8 mouse cellular contexts compared by ENCODE assay signal in the genomic region with DNA sequence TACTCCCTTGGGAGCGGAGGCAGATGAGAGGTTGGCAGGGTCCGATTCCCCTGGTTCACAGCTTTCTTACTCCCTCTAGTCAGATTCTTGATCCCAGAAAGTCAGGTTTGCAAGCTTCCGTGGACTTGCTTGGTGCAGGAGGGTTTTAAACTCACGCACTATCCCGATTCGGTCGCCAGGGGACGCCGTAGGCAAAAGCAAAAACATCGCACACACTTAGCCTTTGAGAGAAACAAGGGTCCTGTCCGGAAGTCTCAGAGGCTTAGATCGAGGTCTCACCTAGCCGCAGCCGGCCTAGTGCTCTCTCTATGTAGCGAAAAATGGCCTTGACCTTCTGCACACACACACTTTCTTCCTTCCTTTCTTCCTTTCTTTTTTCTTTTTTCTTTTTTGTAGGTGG. TPM values are rescaled to one million over a fixed set of nuclear protein-coding genes. Genes with fewer than 3 reads are reported as not detected.
A peak's percentile ranks its signal among the peaks of the same experiment; 100 is the strongest.
DNase-seq lines count a peak whose midpoint lies in the region; ATAC-seq and TF ChIP-seq lines count a peak whose summit lies in the region.

No protein-coding gene starts in this region.

- WGBS in midbrain, postnatal 0 days: 4% methylated on average over 15 of the region's 15 CpGs

- peak; percentile 91 for TF ChIP-seq CTCF in midbrain, postnatal 0 days (IDR thresholded peaks at IDR 0.05)

- no peak for ATAC-seq in midbrain, postnatal 0 days (ENCODE audit: low FRiP score)

- no peak overlapping the region for H3K9ac ChIP-seq in ES-E14 (ENCODE audit: insufficient read depth, low read depth, low read length, poor library complexity, severe bottlenecking)
- no peak overlapping the region for H3K9ac ChIP-seq in midbrain, postnatal 0 days (replicated peaks; ENCODE audit: low read length, poor library complexity, severe bottlenecking)

- H3K27ac ChIP-seq in ES-E14 (ENCODE audit: insufficient read depth, low read depth, low read length, poor library complexity, severe bottlenecking): no peak overlapping the region
- H3K27ac ChIP-seq in midbrain, postnatal 0 days (ENCODE audit: low read depth, low read length): no peak overlapping the region

- H3K9me3 ChIP-seq in ES-E14 (ENCODE audit: control insufficient read depth, insufficient read depth, low read depth, low read length): no peaks in the 10 kb centered on the region
- H3K9me3 ChIP-seq in midbrain, postnatal 0 days (ENCODE audit: low read length): no peaks in the 10 kb centered on the region

- in situ Hi-C loops in ES-E14 (cut with MboI; ENCODE audit: low sequenced_read_pairs in 2 of 2, unreplicated experiment in 2 of 2): no loop called here

- no peak overlapping the region for H3K4me3 ChIP-seq in ES-E14 (ENCODE audit: insufficient read depth in 1 of 2, low read depth in 1 of 2, low read length in 2 of 2, poor library complexity in 1 of 2, severe bottlenecking in 1 of 2)
- no peak overlapping the region for H3K4me3 ChIP-seq in midbrain, postnatal 0 days (ENCODE audit: low read depth, low read length)

- no peaks in the 10 kb centered on the region; a peak in 1 of 4 replicates for H3K4me1 ChIP-seq in ES-E14 (ENCODE audit: control insufficient read depth in 2 of 2, insufficient read depth in 2 of 2, low read length in 2 of 2, poor library complexity in 1 of 2)
- H3K4me1 ChIP-seq in midbrain, postnatal 0 days (ENCODE audit: insufficient read depth, low read length): peaks cover 8% of the 10 kb centered on the region; the same call in 1 of the 2 replicates

- peak; percentile 51 to 61 for DNase-seq in left cerebral cortex, adult 18-20 months (ENCODE audit: low spot score in 2 of 2)
- DNase-seq in left cerebral cortex, adult 11 months (ENCODE audit: low spot score): no peak
- DNase-seq in ES-E14 (ENCODE audit: low read depth, low spot score): no peak
- DNase-seq in c-Kit-positive CD71-negative TER-119-negative erythroid progenitor cells, embryonic 14.5 days (ENCODE audit: low read depth): peak; percentile 83
- DNase-seq in frontal cortex, postnatal 36 days (ENCODE audit: low spot score in 2 of 2): peak; percentile 42 to 59
- peak; percentile 69 to 75 for DNase-seq in layer of hippocampus, postnatal 10 days (ENCODE audit: low spot score in 2 of 2)
- peak; percentile 74 for DNase-seq in midbrain, postnatal 0 days (ENCODE audit: low spot score)
- peak; percentile 70 for DNase-seq in yolk sac, embryonic 10.5 days (ENCODE audit: low spot score)

- no peak overlapping the region for H3K4me2 ChIP-seq in midbrain, postnatal 0 days (ENCODE audit: low read depth, low read length, poor library complexity, severe bottlenecking)

- H3K27me3 ChIP-seq in midbrain, postnatal 0 days (ENCODE audit: insufficient read depth, low read length): peaks cover 61% of the 10 kb centered on the region

- H3K36me3 ChIP-seq in ES-E14 (ENCODE audit: control insufficient read depth, insufficient read depth, low read length, poor library complexity, severe bottlenecking): no peaks in the 10 kb centered on the region
- no peaks in the 10 kb centered on the region for H3K36me3 ChIP-seq in midbrain, postnatal 0 days (ENCODE audit: insufficient read depth, low read length)

TF ChIP-seq in ES-E14, 5 proteins besides CTCF, POLR2A, EP300 and RAD21:
- no peak for TF ChIP-seq ZNF384 (IDR thresholded peaks at IDR 0.05; ENCODE audit: low read depth, low read length)
- TF ChIP-seq ZC3H11A (IDR thresholded peaks at IDR 0.05; ENCODE audit: borderline replicate concordance, low read depth, low read length): peak; percentile 57; the same call in 1 of the 2 replicates
- TF ChIP-seq MAFK (IDR thresholded peaks at IDR 0.05; ENCODE audit: insufficient read depth, low read depth, low read length): no peak
TF ChIP-seq in ES-E14: peak in this region for 1.

RNA-seq across cellular contexts. Expression of a gene that starts 2.7 kb away (rescaled TPM):
- total RNA-seq in left cerebral cortex, adult 18-20 months (2021): under 1 TPM; 0.21 to 0.23 TPM
- total RNA-seq in ES-E14 (2012; rRNA removed): 0.18 and 0.58 TPM in 2 replicates
- total RNA-seq in layer of hippocampus, postnatal 10 days (2021): not detected
- 0.11 and 0.14 TPM in 2 replicates for total RNA-seq in midbrain, postnatal 0 days (2014; rRNA removed)
- 0.20 TPM in 1 of 2 replicates, not detected in the other for polyA plus RNA-seq in midbrain, postnatal 0 days (2015; fragmentation: Nextera tagmentation; extraction: Ambion mirVana)

RNA-seq across cellular contexts. Expression of a gene that starts 5.0 kb away (rescaled TPM):
- total RNA-seq in left cerebral cortex, adult 18-20 months (2021): under 1 TPM in 1 of 2 experiments, not detected in 1; 0.26 TPM
- total RNA-seq in ES-E14 (2012; rRNA removed): not detected in 2 replicates
- not detected for total RNA-seq in layer of hippocampus, postnatal 10 days (2021)
- total RNA-seq in midbrain, postnatal 0 days (2014; rRNA removed): 0.55 TPM in 1 of 2 replicates, not detected in the other
- polyA plus RNA-seq in midbrain, postnatal 0 days (2015; fragmentation: Nextera tagmentation; extraction: Ambion mirVana): 0.05 and 0.12 TPM in 2 replicates

RNA-seq across cellular contexts. Expression of a gene that starts 7.3 kb away (rescaled TPM):
- total RNA-seq in left cerebral cortex, adult 18-20 months (2021): 100 to 1,000 TPM in 1 of 2 experiments, 10 to 100 TPM in 1; 86.2 to 100 TPM
- 24.5 and 45.9 TPM in 2 replicates for total RNA-seq in ES-E14 (2012; rRNA removed)
- 10 to 100 TPM; 76.8 to 92.7 TPM for total RNA-seq in layer of hippocampus, postnatal 10 days (2021)
- 150 and 160 TPM in 2 replicates for total RNA-seq in midbrain, postnatal 0 days (2014; rRNA removed)
- polyA plus RNA-seq in midbrain, postnatal 0 days (2015; fragmentation: Nextera tagmentation; extraction: Ambion mirVana): 99.7 and 110 TPM in 2 replicates

RNA-seq across cellular contexts. Expression of a gene that starts 18.7 kb away (rescaled TPM):
- total RNA-seq in left cerebral cortex, adult 18-20 months (2021): 10 to 100 TPM; 35.5 to 36.6 TPM
- 50.4 and 58.8 TPM in 2 replicates for total RNA-seq in ES-E14 (2012; rRNA removed)
- 10 to 100 TPM; 36.9 to 40.7 TPM for total RNA-seq in layer of hippocampus, postnatal 10 days (2021)
- total RNA-seq in midbrain, postnatal 0 days (2014; rRNA removed): 77.4 and 79.2 TPM in 2 replicates
- 81.4 and 82.6 TPM in 2 replicates for polyA plus RNA-seq in midbrain, postnatal 0 days (2015; fragmentation: Nextera tagmentation; extraction: Ambion mirVana)

RNA-seq across cellular contexts. Expression of a gene that starts 24.1 kb away (rescaled TPM):
- 1 to 10 TPM; 4.7 to 6.9 TPM for total RNA-seq in left cerebral cortex, adult 18-20 months (2021)
- 135 and 207 TPM in 2 replicates for total RNA-seq in ES-E14 (2012; rRNA removed)
- total RNA-seq in layer of hippocampus, postnatal 10 days (2021): 1 to 10 TPM; 4.1 to 4.8 TPM
- 12.6 and 15.3 TPM in 2 replicates for total RNA-seq in midbrain, postnatal 0 days (2014; rRNA removed)
- 15.3 and 17.6 TPM in 2 replicates for polyA plus RNA-seq in midbrain, postnatal 0 days (2015; fragmentation: Nextera tagmentation; extraction: Ambion mirVana)

Comparison
In these comparisons a context has a peak if more than half of its experiments do, and no peak if none do; other contexts are left out.
1. DNase-seq: peak in left cerebral cortex, adult 18-20 months (2 of 2), c-Kit-positive CD71-negative TER-119-negative erythroid progenitor cells, embryonic 14.5 days (single experiment), frontal cortex, postnatal 36 days (2 of 2), layer of hippocampus, postnatal 10 days (2 of 2), midbrain, postnatal 0 days (single experiment) and yolk sac, embryonic 10.5 days (single experiment); none in left cerebral cortex, adult 11 months (single experiment) and ES-E14 (single experiment).